Mouse (Mus musculus) bone marrow macrophage, adult 2 months (primary cell): ENCODE measurements around the gene Arglu1. TPM values are rescaled to one million over a fixed set of nuclear protein-coding genes. Genes with fewer than 3 reads are reported as not detected.

Experiments
- H3K27ac ChIP-seq: 2 replicates; pipeline ENCODE4 v1.5.1; 2012; ENCODE audit warnings: low read depth, low read length; ENCODE audit not compliant: insufficient read depth
- H3K4me1 ChIP-seq: 2 replicates; pipeline ENCODE4 v1.6.1; 2012; ENCODE audit warnings: low read length; ENCODE audit not compliant: control insufficient read depth, insufficient read depth
- H3K4me3 ChIP-seq: 2 replicates; pipeline ENCODE4 v1.5.1; 2012; ENCODE audit warnings: mild to moderate bottlenecking, low read length, moderate library complexity; ENCODE audit not compliant: insufficient read depth
- CTCF ChIP-seq: IDR thresholded peaks from 2 replicates; pipeline ENCODE4 v1.5.1; 2012; ENCODE audit warnings: low read depth, mild to moderate bottlenecking, low read length, moderate library complexity
- POLR2A ChIP-seq: IDR thresholded peaks from 2 replicates; pipeline ENCODE4 v1.6.1; 2012; ENCODE audit warnings: mild to moderate bottlenecking, low read depth, low read length, borderline replicate concordance
- polyA plus RNA-seq: library from polyadenylated mRNA; stranded (reverse); fragments of >200 nt; gene quantifications from 2 replicates; pipeline ENCODE4 v1.2.4, GENCODE M21; 2012; ENCODE audit not compliant: missing spikeins, insufficient read depth, insufficient read length

The Arglu1 gene
- polyA plus RNA-seq, 1 experiment: 81.2 TPM

GRCm38 (mm10) chr8:8621236-8621917 is 68.9 kb downstream of the Arglu1 start:
- no peak overlapping the region for H3K27ac ChIP-seq
- TF ChIP-seq POLR2A: no peak
- TF ChIP-seq CTCF: no peak
- no peaks in the 10 kb centered on the region for H3K4me1 ChIP-seq
- H3K4me3 ChIP-seq: no peak overlapping the region

- Histone ChIP-seq H3K4me3 (no peak overlapping the region), H3K4me1 (no peaks in the 10 kb centered on the region), H3K27ac (no peak overlapping the region)
- TF ChIP-seq POLR2A: no peak
- no peak for TF ChIP-seq CTCF
Observed at GRCm38 (mm10) chr8:8620536-8620935, 69.8 kb downstream of the Arglu1 start.

DNA sequence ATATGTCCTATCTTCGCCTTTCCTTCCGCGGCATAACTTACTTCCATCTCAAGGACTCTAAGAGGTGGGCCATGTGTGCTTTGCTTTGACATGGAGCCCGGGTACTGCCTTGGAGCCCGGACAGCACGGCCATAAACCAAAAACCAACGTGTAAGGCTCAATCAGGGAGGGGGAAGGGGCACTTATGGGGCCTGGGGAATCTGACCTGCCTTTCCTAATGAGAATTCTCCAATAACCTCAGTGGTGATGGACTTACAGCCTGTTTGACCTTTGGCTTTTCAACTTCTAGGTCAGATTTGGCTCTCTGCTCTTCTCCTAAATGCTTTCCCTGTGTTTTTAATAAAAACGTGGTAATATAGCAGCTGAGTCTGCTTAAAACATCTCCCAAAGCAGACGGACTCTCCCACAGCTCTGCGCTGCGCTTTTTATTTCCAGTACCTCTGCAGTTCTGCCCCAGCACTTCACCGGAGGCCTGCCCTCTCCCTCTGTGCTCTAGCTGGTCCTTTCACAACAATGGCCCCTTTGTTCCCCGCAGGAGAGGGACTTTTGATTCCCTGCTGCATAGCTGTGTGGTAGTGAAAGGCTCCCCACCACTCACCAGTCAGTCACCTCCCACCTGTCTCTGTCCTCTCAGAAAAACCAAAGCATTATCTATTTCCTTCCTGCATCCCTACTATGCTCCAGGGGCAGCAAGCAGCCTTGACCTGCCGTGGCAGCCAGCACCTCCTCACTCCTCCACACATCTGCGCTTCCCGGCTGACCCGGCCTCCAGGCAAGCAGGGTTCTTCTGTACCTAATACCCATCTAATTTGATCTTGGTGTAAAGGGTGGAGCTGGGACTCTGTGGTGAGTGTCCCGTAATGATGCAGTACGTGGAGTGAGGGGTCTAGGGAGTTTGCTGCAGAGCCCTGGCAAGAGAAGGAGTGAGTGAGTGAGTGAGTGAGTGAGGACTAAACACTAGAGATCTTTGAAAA is 70.8 kb downstream of the Arglu1 start:
- TF ChIP-seq CTCF: no peak
- TF ChIP-seq POLR2A: no peak
- H3K4me1 ChIP-seq: no peaks in the 10 kb centered on the region
- no peak overlapping the region for H3K27ac ChIP-seq
- H3K4me3 ChIP-seq: no peak overlapping the region

Other genes with a start within 250 kb of the Arglu1 start
- gene Efnb2, start 29.3 kb downstream of the Arglu1 start, polyA plus RNA-seq: 0.44 and 0.67 TPM in 2 replicates